Mouse (Mus musculus): Measurements from ENCODE around the gene Sspo.
"Not testable (repeated sequence)": the region's sequence is repeated elsewhere in the genome, so short reads cannot be mapped to it uniquely, and the experiment has no call there.

Sspo gene

GRCm38 (mm10) chr6:48464966-48465679, 17.1 kb downstream of the Sspo start:
- in situ Hi-C loops (cut with MboI; ENCODE audit: low pct_unique_long_range_greater_than_20kb in 1 of 2, low sequenced_read_pairs in 2 of 2, unreplicated experiment in 1 of 2), result no loop called here

GRCm38 (mm10) chr6:48466715-48467114, 18.7 kb downstream of the Sspo start:
- in situ Hi-C loops (cut with MboI; ENCODE audit: low pct_unique_long_range_greater_than_20kb in 1 of 2, low sequenced_read_pairs in 2 of 2, unreplicated experiment in 1 of 2), result no loop called here

GRCm38 (mm10) chr6:48467490-48467889, 19.5 kb downstream of the Sspo start:
- in situ Hi-C loops (cut with MboI; ENCODE audit: low pct_unique_long_range_greater_than_20kb in 1 of 2, low sequenced_read_pairs in 2 of 2, unreplicated experiment in 1 of 2), result no loop called here

- in situ Hi-C loops (cut with MboI; ENCODE audit: low pct_unique_long_range_greater_than_20kb in 1 of 2, low sequenced_read_pairs in 2 of 2, unreplicated experiment in 1 of 2), result no loop called here
These were observed 22.7 kb downstream of the Sspo start for GRCm38 (mm10) chr6:48470739-48471138.

GRCm38 (mm10) chr6:48478446-48478845, 30.4 kb downstream of the Sspo start:
- in situ Hi-C loops (cut with MboI; ENCODE audit: low pct_unique_long_range_greater_than_20kb in 1 of 2, low sequenced_read_pairs in 2 of 2, unreplicated experiment in 1 of 2), result no loop called here

- in situ Hi-C loops (cut with MboI; ENCODE audit: low pct_unique_long_range_greater_than_20kb in 1 of 2, low sequenced_read_pairs in 2 of 2, unreplicated experiment in 1 of 2), result no loop called here
These were observed 34.5 kb downstream of the Sspo start for GRCm38 (mm10) chr6:48482501-48482900.

- in situ Hi-C loops (cut with MboI; ENCODE audit: low pct_unique_long_range_greater_than_20kb in 1 of 2, low sequenced_read_pairs in 2 of 2, unreplicated experiment in 1 of 2), result no loop called here
These were observed 40.0 kb downstream of the Sspo start for GRCm38 (mm10) chr6:48487747-48488725.

GRCm38 (mm10) chr6:48489741-48490140, 41.7 kb downstream of the Sspo start:
- in situ Hi-C loops (cut with MboI; ENCODE audit: low pct_unique_long_range_greater_than_20kb in 1 of 2, low sequenced_read_pairs in 2 of 2, unreplicated experiment in 1 of 2), result no loop called here

GRCm38 (mm10) chr6:48491361-48491760, 43.3 kb downstream of the Sspo start:
- in situ Hi-C loops (cut with MboI; ENCODE audit: low pct_unique_long_range_greater_than_20kb in 1 of 2, low sequenced_read_pairs in 2 of 2, unreplicated experiment in 1 of 2), result no loop called here

- in situ Hi-C loops (cut with MboI; ENCODE audit: low pct_unique_long_range_greater_than_20kb in 1 of 2, low sequenced_read_pairs in 2 of 2, unreplicated experiment in 1 of 2), result no loop called here
These were observed 45.2 kb downstream of the Sspo start for GRCm38 (mm10) chr6:48493136-48493730.

GRCm38 (mm10) chr6:48497521-48497920, 49.5 kb downstream of the Sspo start:
- in situ Hi-C loops (cut with MboI; ENCODE audit: low pct_unique_long_range_greater_than_20kb in 1 of 2, low sequenced_read_pairs in 2 of 2, unreplicated experiment in 1 of 2), result no loop called here

GRCm38 (mm10) chr6:48503847-48504240, 55.8 kb downstream of the Sspo start:
- in situ Hi-C loops (cut with MboI; ENCODE audit: low pct_unique_long_range_greater_than_20kb in 1 of 2, low sequenced_read_pairs in 2 of 2, unreplicated experiment in 1 of 2), result no loop called here

- in situ Hi-C loops (cut with MboI; ENCODE audit: low pct_unique_long_range_greater_than_20kb in 1 of 2, low sequenced_read_pairs in 2 of 2, unreplicated experiment in 1 of 2), result no loop called here
These were observed 56.3 kb downstream of the Sspo start for GRCm38 (mm10) chr6:48504241-48504854.

GRCm38 (mm10) chr6:48508087-48508486, 60.1 kb downstream of the Sspo start:
- in situ Hi-C loops (cut with MboI; ENCODE audit: low pct_unique_long_range_greater_than_20kb in 1 of 2, low sequenced_read_pairs in 2 of 2, unreplicated experiment in 1 of 2), result no loop called here

- in situ Hi-C loops (cut with MboI; ENCODE audit: low pct_unique_long_range_greater_than_20kb in 1 of 2, low sequenced_read_pairs in 2 of 2, unreplicated experiment in 1 of 2), result no loop called here
These were observed 62.4 kb downstream of the Sspo start for GRCm38 (mm10) chr6:48510426-48510825.

GRCm38 (mm10) chr6:48511861-48512260, 63.8 kb downstream of the Sspo start:
- in situ Hi-C loops (cut with MboI; ENCODE audit: low pct_unique_long_range_greater_than_20kb in 1 of 2, low sequenced_read_pairs in 2 of 2, unreplicated experiment in 1 of 2), result no loop called here

GRCm38 (mm10) chr6:48524882-48525281, 76.9 kb downstream of the Sspo start:
- in situ Hi-C loops (cut with MboI; ENCODE audit: low pct_unique_long_range_greater_than_20kb in 1 of 2, low sequenced_read_pairs in 2 of 2, unreplicated experiment in 1 of 2), result not testable (repeated sequence)

GRCm38 (mm10) chr6:48527901-48528300, 79.9 kb downstream of the Sspo start:
- in situ Hi-C loops (cut with MboI; ENCODE audit: low pct_unique_long_range_greater_than_20kb in 1 of 2, low sequenced_read_pairs in 2 of 2, unreplicated experiment in 1 of 2), result no loop called here

GRCm38 (mm10) chr6:48529261-48529660, 81.2 kb downstream of the Sspo start:
- in situ Hi-C loops (cut with MboI; ENCODE audit: low pct_unique_long_range_greater_than_20kb in 1 of 2, low sequenced_read_pairs in 2 of 2, unreplicated experiment in 1 of 2), result no loop called here

Measured in mouse embryonic stem cell (cell line).